ENCODE assay signal across 15 mouse cellular contexts in the genomic region with DNA sequence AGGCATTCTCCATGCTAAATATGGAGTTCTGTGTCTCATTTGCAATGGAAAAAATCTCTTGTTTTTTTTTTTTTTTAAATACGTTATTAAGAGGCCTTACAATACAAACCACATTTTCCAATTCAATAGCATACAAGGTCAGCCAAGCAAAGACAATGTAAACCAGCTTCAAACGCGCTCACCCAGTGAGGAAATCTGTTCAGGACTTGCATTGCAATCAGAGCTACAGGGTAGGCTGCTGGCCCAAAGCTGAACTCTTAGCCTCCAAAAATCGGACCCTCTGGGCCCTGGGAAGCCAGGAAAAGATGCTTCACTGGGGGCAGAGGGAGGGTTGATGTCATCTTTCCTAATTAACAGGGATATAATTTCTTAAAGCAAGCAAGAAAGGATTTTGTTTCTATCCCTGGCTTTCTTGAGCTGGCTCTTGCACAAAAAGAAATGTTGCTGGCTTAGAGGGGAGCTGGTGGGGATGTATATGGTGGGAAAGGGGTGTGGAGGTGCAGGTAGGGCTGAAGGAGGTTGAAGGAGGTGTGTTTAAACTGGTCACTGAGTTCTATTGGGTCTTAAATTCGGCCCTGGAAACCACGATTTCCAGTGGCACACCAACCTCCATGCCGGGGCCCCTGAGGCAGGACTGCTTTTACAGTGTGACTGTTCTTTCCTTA.
"Had no signal": no experiment of that assay in that cellular context is flagged by ENCODE, and none has a peak within 500 bp of the region (broad histone marks: within the 10 kb centered on the region; RNA-seq: fewer than 3 reads in every experiment).

No protein-coding gene starts in this region.

- H3K36me3 ChIP-seq: limb, embryonic 12.5 days; liver, embryonic 13.5 days; midbrain, embryonic 12.5 days; midbrain, embryonic 15.5 days; stomach, embryonic 15.5 days had no signal

- H3K4me3 ChIP-seq: left cerebral cortex, adult 2 months; limb, embryonic 12.5 days; liver, embryonic 13.5 days; midbrain, embryonic 12.5 days; midbrain, embryonic 15.5 days; stomach, embryonic 15.5 days had no signal

- H3K27me3 ChIP-seq: limb, embryonic 12.5 days; liver, embryonic 13.5 days; midbrain, embryonic 12.5 days; midbrain, embryonic 15.5 days; stomach, embryonic 15.5 days had no signal

- H3K9me3 ChIP-seq: limb, embryonic 12.5 days; liver, embryonic 13.5 days; midbrain, embryonic 12.5 days; midbrain, embryonic 15.5 days; stomach, embryonic 15.5 days had no signal

- H3K4me2 ChIP-seq: limb, embryonic 12.5 days; liver, embryonic 13.5 days; lung, embryonic 14.5 days; midbrain, embryonic 12.5 days; midbrain, embryonic 15.5 days; stomach, embryonic 15.5 days had no signal

- ATAC-seq: lung, postnatal 0 days; midbrain, embryonic 15.5 days had no signal

- H3K9ac ChIP-seq: limb, embryonic 12.5 days; liver, embryonic 13.5 days; lung, embryonic 14.5 days; midbrain, embryonic 12.5 days; midbrain, embryonic 15.5 days; stomach, embryonic 15.5 days had no signal

- DNase-seq: kidney, adult 2 months; kidney, postnatal 36 days; liver, embryonic 13.5 days; lung, embryonic 14.5 days; right cerebral cortex, postnatal 25 days; spleen, adult 18-20 months; thymus, postnatal 25 days had no signal

- H3K4me1 ChIP-seq: limb, embryonic 12.5 days; liver, embryonic 13.5 days; midbrain, embryonic 12.5 days; midbrain, embryonic 15.5 days; stomach, embryonic 15.5 days had no signal

- H3K27ac ChIP-seq: kidney, postnatal 0 days; left cerebral cortex, adult 2 months; limb, embryonic 12.5 days; liver, embryonic 13.5 days; macrophage; midbrain, embryonic 12.5 days; midbrain, embryonic 15.5 days; stomach, embryonic 15.5 days had no signal
